Mouse (Mus musculus) retina, postnatal 1 day (tissue): ENCODE data around the gene Mmp14.
A peak's percentile ranks its signal among the peaks of the same experiment; 100 is the strongest.

Experiments
- DNase-seq: peaks from one replicate; pipeline ENCODE4 v3.0.0-alpha.2; 2012

Gene Mmp14

DNA sequence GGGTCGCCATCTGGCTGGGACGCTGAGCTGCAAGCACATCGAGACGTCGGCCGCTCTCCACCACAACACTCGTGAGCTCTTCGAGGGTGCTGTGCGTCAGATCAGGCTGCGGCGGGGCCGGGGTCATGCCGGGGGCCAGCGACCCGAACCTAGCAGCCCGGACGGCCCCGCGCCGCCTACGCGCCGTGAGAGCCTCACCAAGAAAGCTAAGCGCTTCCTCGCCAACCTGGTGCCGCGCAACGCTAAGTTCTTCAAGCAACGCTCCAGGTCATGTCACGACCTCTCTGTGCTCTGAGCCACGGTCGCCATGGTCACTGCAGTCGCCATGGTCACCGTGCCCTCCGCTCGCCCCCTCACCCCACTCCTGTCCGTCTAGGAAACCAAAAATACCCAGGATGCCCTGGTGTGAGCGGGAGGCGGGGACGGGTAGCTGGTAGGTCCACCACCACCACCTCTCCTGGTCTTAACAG, 48.1 kb downstream of the Mmp14 start:
- DNase-seq, result peak; percentile 87

DNA sequence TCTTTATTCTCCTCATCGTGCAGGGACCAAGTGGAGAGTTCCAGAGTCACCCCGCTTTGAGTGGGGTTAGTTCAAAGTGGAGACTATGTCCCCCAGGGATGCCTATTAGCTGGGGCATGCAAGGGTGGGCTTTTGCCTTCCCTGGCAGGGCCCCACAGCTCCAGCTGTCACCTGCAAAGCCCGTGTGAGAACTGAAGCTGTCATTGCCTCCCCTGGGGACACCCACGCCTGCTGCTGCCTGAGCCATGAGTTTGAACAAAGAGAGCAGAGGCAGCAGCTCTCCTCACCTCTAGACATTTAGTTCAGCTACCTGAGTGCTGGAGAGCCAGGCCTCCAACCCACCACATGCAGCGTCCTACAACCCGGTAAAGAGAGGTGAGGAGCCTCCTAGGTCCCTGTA, 49.3 kb downstream of the Mmp14 start:
- DNase-seq, result no peak

DNA sequence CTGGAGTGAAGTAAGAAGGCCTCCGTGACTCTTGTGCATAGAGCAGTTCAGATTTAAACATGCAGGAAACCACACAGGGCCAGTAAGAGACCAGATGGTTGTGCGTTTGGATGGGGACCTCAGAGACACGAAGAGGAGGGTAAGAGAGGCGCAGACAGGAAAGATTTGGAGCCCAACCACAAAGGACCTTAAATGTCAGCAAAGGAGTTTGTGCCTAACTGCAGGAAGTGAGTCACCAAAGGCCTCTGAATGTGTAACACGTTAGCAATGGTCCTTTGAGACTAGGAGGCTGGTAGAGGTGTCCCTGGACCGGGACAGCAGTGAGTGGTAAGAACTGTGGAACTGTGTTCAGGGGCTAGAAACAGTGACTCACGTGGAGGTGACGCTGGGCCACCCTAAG, 50.0 kb downstream of the Mmp14 start:
- no peak for DNase-seq

DNA sequence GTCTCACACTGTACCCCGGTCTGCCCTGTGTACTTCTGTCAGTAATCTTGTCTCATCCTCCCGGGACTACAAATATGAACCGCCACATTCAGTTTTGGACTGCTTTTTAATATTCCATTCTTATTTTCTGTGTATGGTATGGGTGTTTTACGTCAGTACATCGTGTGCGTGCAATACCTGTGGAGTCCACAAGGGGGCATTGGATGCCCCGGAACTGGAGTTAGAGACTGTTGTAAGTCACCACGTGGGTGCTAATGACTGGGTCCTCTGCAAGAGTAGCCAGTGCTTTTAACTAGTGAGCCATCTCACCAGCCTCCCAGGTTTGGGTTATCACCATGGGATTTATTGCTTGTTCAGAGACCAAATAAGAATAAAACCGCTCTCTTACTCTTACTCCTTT, 51.1 kb downstream of the Mmp14 start:
- DNase-seq, result peak; percentile 64

DNA sequence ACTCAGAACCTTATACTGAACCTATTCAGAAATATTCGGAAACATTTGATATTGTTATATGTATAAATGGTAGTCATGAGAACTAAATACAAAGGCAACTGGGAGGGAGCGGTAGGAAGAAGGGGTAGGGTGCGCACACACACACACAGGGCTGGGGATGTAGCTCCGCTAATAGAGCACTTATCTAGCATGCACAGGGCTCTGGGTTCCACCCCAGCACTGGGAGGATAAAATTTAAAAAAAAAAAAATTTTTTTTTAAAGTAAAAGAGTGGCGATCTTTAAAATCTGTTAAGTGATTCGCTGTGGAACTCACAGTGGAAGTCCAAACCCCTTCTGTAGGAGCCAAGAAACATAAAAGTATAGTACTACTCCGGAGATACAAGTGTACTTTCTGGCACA, 54.5 kb downstream of the Mmp14 start:
- no peak for DNase-seq

DNA sequence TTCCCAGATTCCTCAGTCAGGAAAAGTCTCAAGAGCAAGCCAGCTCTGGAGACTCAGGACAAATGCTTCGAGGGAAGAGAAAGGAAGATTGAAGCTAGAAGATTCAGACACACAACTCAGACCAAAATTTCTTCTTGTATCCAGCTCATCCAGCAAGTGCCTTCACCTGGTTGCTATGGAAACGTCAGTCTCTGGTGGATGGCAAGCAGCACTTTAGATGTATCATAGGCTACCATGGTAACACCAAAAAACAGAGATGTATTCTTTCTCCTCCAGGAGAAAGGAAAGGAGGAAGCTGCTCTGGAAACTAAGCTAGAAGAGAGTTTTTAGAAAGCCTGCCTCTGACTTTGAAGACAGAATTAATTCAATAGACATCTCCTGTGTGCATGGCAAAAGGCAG, 56.3 kb downstream of the Mmp14 start:
- DNase-seq, result no peak

DNA sequence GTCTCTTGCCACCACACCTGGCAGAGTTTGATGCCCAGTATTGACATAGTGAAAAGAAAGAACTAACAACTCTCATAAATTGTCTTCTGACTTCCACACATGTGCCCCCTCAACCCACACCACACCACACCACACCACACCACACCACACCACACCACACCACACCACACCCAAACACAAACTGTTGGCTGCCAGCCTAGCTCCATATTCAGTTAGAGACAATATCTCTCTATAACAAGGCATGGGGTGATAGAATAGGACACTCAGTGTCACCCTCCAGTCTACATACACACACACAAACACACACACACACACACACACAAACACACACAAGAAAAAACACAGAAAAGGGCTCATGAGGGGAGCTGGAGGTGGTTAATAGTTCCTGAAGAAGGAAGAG, 56.9 kb downstream of the Mmp14 start:
- DNase-seq, result no peak

DNA sequence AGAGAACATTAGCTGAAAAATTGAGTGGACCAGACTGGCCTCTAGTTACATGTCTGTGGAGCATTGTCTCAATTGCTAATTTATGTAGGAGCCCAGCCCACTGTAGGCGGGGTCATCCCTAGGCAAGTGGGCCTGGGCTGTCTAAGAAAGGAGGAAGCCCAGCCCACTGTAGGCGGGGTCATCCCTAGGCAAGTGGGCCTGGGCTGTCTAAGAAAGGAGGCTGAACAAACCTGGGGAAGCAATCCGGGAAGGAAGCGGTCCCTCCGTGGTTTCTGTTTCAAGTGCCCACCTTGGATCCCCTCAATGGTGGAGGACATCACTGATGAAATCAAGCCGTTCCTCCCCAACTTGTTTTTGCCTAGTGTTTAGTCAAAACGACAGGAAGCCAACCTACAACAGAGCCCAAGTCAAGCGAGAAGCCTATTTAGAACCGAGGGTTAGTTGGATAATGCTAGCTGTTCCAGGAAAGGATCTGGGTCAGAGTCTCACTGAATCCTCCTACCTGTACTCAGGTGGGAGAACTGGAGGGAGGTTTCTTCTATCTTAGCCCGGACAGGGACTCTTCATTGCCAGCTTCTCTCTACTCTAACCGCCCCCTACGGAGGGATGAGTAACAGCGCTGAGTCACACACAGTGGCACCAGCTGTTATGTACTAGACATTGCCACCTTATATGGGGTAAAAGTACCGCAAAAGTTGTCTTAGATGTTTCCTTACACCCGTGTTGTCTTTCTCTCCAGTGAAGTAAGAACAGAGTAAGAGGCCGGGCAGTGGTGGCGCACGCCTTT, 61.1 kb downstream of the Mmp14 start:
- DNase-seq, result no peak

DNA sequence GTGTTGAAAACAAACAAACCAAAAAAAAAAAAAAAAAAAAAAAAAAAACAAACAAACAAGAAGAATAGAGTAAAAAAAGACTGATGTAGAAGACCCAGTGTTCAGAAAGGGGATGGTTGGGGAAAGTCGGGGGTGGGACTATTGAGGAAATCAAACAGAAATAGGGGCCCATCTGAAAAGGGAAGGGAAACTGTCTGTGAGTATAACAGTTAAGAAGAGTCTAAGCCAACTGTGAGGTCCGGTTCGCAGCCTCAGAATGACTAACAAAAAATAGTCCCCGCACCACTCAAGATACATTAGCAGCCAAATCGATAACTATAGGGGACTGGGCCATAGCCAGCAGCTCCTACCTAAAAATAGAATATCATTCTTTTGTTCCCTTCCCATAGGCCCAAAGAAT, 61.8 kb downstream of the Mmp14 start:
- no peak for DNase-seq

DNA sequence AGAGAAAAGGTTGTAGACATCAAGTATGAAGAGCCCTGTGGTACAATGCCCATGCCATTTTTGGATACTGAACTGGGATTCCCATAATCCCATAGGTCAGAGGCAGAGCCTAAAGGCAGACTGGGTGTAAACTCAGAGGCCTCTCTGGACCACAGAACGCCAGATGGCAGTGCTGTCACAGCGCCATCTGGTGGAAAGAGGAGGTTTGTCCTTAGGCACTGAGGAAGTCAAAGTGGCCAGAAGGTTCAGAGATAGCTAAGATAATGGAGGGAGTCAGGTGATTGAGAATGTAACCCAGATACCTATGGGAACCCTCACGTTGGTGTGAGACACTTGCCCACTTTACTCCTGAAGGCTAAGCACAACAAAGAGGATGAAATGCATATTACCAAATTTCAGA, 62.8 kb downstream of the Mmp14 start:
- DNase-seq, result peak; percentile 85
